Mouse (Mus musculus) embryonic fibroblast, embryonic 13.5 days (primary cell): Measurements from ENCODE around the gene Klhdc7b.

Experiments
- CTCF ChIP-seq: IDR thresholded peaks from 2 replicates; pipeline ENCODE4 v1.5.1; 2011; ENCODE audit warnings: mild to moderate bottlenecking, control low read depth, low read length, moderate library complexity, borderline replicate concordance; ENCODE audit not compliant: insufficient read depth
- POLR2A ChIP-seq: IDR thresholded peaks from 2 replicates; pipeline ENCODE4 v1.6.1; 2011; ENCODE audit warnings: low read depth, mild to moderate bottlenecking, control low read depth, low read length, moderate library complexity

DNA sequence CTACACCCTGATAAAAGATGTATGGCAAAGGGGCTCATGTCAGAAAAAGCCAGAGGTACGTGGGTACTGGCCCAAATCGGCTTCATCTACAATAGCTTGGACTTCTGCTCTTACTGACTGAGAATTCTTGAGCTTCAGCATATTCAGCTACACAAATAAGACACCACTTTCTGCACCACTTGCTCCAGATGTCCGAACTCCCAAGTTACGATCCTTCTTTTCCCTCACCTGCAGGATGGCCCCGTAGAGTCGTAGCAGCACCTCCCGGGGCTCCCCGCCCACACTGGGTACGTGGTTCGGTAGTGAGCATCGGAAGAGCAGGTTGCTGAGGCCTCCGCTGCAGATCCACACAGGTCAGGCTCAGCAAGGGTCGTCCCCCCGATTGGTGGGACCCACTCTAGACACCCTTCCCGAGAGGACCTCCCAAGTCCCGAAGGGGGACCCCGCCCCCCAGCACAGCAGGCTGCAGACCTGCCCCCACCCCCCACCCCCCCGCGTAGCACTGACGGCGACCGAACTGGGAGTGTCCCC is 44.2 kb downstream of the Klhdc7b start:
- no peak for TF ChIP-seq CTCF
- no peak for TF ChIP-seq POLR2A
